Mouse (Mus musculus) CH12.LX (cell line): ENCODE results near the gene Olfr548-ps1.

Source experiments
- CHD2 ChIP-seq: IDR thresholded peaks from 2 replicates; pipeline ENCODE4 v1.6.1; 2011; ENCODE audit warnings: low read length, improper control_type of control experiment
- CTCF ChIP-seq, 2 experiments: IDR thresholded peaks in 1 of 2; conservative IDR thresholded peaks in 1 of 2; 2 replicates each; pipeline ENCODE4 v1.5.1; 2011 to 2012; ENCODE audit warnings: low read depth in 2 of 2, low read length in 2 of 2, improper control_type of control experiment in 1 of 2, inconsistent platforms in 1 of 2, mild to moderate bottlenecking in 1 of 2, moderate library complexity in 1 of 2
- E2F4 ChIP-seq: IDR thresholded peaks from 2 replicates; pipeline ENCODE4 v1.6.1; 2011; ENCODE audit warnings: low read depth, low read length, improper control_type of control experiment; ENCODE audit not compliant: insufficient replicate concordance
- EP300 ChIP-seq: IDR thresholded peaks from 2 replicates; pipeline ENCODE4 v1.6.1; 2011; ENCODE audit warnings: low read length, improper control_type of control experiment
- GABPA ChIP-seq: IDR thresholded peaks from 2 replicates; pipeline ENCODE4 v1.6.1; 2012; ENCODE audit warnings: low read depth, low read length, improper control_type of control experiment, inconsistent platforms; ENCODE audit not compliant: insufficient replicate concordance
- MAFK ChIP-seq: IDR thresholded peaks from 2 replicates; pipeline ENCODE4 v1.6.1; 2011; ENCODE audit warnings: low read length, improper control_type of control experiment; ENCODE audit not compliant: insufficient replicate concordance
- MAX ChIP-seq: IDR thresholded peaks from 2 replicates; pipeline ENCODE4 v1.6.1; 2011; ENCODE audit warnings: low read length, improper control_type of control experiment
- MXI1 ChIP-seq: IDR thresholded peaks from 2 replicates; pipeline ENCODE4 v1.6.1; 2011; ENCODE audit warnings: mild to moderate bottlenecking, low read depth, low read length, improper control_type of control experiment
- POLR2A ChIP-seq: IDR thresholded peaks from 2 replicates; pipeline ENCODE4 v1.6.1; 2011; ENCODE audit warnings: low read depth, mild to moderate bottlenecking, improper control_type of control experiment, low read length
- SIN3A ChIP-seq: IDR thresholded peaks from 2 replicates; pipeline ENCODE4 v1.6.1; 2012; ENCODE audit warnings: low read length, improper control_type of control experiment, inconsistent platforms
- TBP ChIP-seq: conservative IDR thresholded peaks from 2 replicates; pipeline ENCODE4 v1.6.1; 2011; ENCODE audit warnings: low read depth, low read length, improper control_type of control experiment
- UBTF ChIP-seq: IDR thresholded peaks from 2 replicates; pipeline ENCODE4 v1.6.1; 2012; ENCODE audit warnings: low read depth, mild to moderate bottlenecking, inconsistent platforms, low read length, improper control_type of control experiment, moderate library complexity
- ZMIZ1 ChIP-seq: IDR thresholded peaks from 2 replicates; pipeline ENCODE4 v1.6.1; 2012; ENCODE audit warnings: low read depth, mild to moderate bottlenecking, inconsistent platforms, low read length, improper control_type of control experiment

DNA sequence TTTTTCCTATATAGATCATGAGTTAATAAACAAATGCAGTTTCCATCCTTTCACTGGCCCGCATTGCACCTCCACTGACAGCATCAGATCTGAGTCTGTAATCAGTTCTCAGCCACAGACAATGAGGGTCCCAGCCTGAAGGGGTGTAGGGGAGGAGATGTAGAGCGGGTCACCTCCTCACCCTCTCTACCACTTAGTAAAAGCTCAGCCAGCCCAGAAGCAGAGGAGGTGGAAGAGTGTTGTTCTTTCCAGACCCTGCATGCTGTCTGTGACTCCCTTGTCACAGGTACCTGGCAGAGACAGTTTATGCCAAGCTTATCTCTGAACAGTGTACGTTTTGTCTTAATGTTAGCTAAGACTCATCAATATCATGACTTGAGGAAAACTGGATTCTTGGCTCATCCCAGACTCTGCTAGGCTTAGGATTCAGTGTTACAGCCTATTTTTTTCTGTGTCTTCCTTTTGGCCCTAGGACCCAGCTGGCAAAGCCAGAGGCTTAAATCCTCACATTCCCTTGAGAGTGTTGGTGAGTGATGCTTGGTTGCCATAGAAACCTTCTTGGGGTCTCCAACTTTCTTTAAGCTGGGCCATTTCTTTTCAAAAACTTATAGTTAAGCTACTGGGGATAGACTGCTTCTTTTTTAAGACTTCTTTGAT lies 32.6 kb downstream of the Olfr548-ps1 start:
- TF ChIP-seq CTCF (conservative IDR thresholded peaks at IDR 0.05 in 1 of 2, IDR thresholded peaks at IDR 0.05 in 1 of 2; ENCODE audit: low read depth in 2 of 2, low read length in 2 of 2) (no peak), UBTF (no peak), ZMIZ1 (no peak), POLR2A (no peak), CHD2 (no peak), EP300 (no peak), TBP (no peak), GABPA (no peak), E2F4 (no peak), SIN3A (no peak), MAX (no peak), MXI1 (no peak), MAFK (no peak)
